Mouse (Mus musculus) heart, embryonic 16.5 days (tissue): Measurements from ENCODE around the gene Pde8b. TPM values are rescaled to one million over a fixed set of nuclear protein-coding genes. Genes with fewer than 3 reads are reported as not detected.

Experiments used
- ATAC-seq: fragments of 200-750 bp; cut with Nextera tagmentation; replicated peaks from 2 replicates; pipeline ENCODE4 v1.8.0; 2017; ENCODE audit warnings: moderate number of reproducible peaks; ENCODE audit not compliant: insufficient read depth, low FRiP score; ENCODE audit errors: extremely low read depth
- H3K27ac ChIP-seq: fragments of 300-500 bp; sonication (generic); 2 replicates; pipeline ENCODE4 v1.5.1; 2014; ENCODE audit warnings: mild to moderate bottlenecking, low read length, control low read depth, moderate library complexity
- H3K27me3 ChIP-seq: fragments of 300-500 bp; sonication (generic); 2 replicates; pipeline ENCODE4 v1.6.1; 2014; ENCODE audit warnings: low read length, mixed read lengths; ENCODE audit not compliant: control insufficient read depth, insufficient read depth
- H3K36me3 ChIP-seq: fragments of 300-500 bp; sonication (generic); 2 replicates; pipeline ENCODE4 v1.6.1; 2014; ENCODE audit not compliant: control insufficient read depth, insufficient read depth
- H3K4me1 ChIP-seq: fragments of 300-500 bp; sonication (generic); 2 replicates; pipeline ENCODE4 v1.6.1; 2014; ENCODE audit warnings: low read length, mixed read lengths; ENCODE audit not compliant: control insufficient read depth, insufficient read depth
- H3K4me2 ChIP-seq: fragments of 300-500 bp; sonication (generic); 2 replicates; pipeline ENCODE4 v1.6.1; 2014; ENCODE audit warnings: low read depth, mild to moderate bottlenecking, control low read depth, low read length
- H3K4me3 ChIP-seq: fragments of 300-500 bp; sonication (generic); 2 replicates; pipeline ENCODE4 v1.5.1; 2014; ENCODE audit warnings: mild to moderate bottlenecking, control low read depth, low read length
- H3K9ac ChIP-seq: fragments of 300-500 bp; sonication (generic); 2 replicates; pipeline ENCODE4 v1.6.1; 2014; ENCODE audit warnings: low read length, control low read depth
- H3K9me3 ChIP-seq: fragments of 300-500 bp; sonication (generic); replicated peaks from 2 replicates; pipeline ENCODE4 v1.6.1; 2016; ENCODE audit warnings: low read length; ENCODE audit not compliant: control insufficient read depth
- WGBS: fragments of 180-500 bp; shearing (Covaris S2); extraction: QIAGEN DNeasy Blood & Tissue Kit; methylation state at CpG from one replicate; pipeline ENCODE4 v1.1.7; 2014; 5-methylcytosine and 5-hydroxymethylcytosine counted together
- polyA plus RNA-seq: library from polyadenylated mRNA; unstranded; fragments of >200 nt; fragmentation: Nextera tagmentation; extraction: Ambion mirVana; gene quantifications from 2 replicates; pipeline ENCODE4 v1.2.1, GENCODE M21; 2015

Gene Pde8b
- polyA plus RNA-seq, 1 experiment from 2014 or later, result 0.56 TPM

- Histone ChIP-seq H3K27me3 (no peaks in the 10 kb centered on the region), H3K4me1 (0 out of 2 replicates have a peak, but pooled peaks cover 3% of the 10 kb centered on the region), H3K9ac (no peak overlapping the region), H3K4me3 (no peak overlapping the region), H3K9me3 (no peaks in the 10 kb centered on the region), H3K36me3 (no peaks in the 10 kb centered on the region), H3K4me2 (no peak overlapping the region), H3K27ac (no peak overlapping the region)
- ATAC-seq, result no peak
- 65% methylated on average over 9 of the region's 9 CpGs for WGBS
These were observed 216.0 kb downstream of the Pde8b start for GRCm38 (mm10) chr13:95034094-95034493.

- no peaks in the 10 kb centered on the region for H3K27me3 ChIP-seq
- peaks cover 8% of the 10 kb centered on the region; the same call in 1 of the 2 replicates for H3K9me3 ChIP-seq
- H3K36me3 ChIP-seq, result peaks cover 7% of the 10 kb centered on the region
- H3K27ac ChIP-seq, result no peak overlapping the region
- no peak overlapping the region for H3K4me2 ChIP-seq
- 0 out of 2 replicates have a peak, but pooled peaks cover 3% of the 10 kb centered on the region for H3K4me1 ChIP-seq
- no peak overlapping the region for H3K9ac ChIP-seq
- WGBS, result 63% methylated on average over 6 of the region's 6 CpGs
- no peak overlapping the region for H3K4me3 ChIP-seq
- ATAC-seq, result peak; percentile 23; the same call in 1 of the 2 replicates
These were observed 217.2 kb downstream of the Pde8b start for GRCm38 (mm10) chr13:95032973-95033372.

- no peak overlapping the region for H3K9ac ChIP-seq
- no peak overlapping the region for H3K27ac ChIP-seq
- 0 out of 2 replicates have a peak, but pooled peaks cover 3% of the 10 kb centered on the region for H3K4me1 ChIP-seq
- no peak overlapping the region for H3K4me3 ChIP-seq
- no peaks in the 10 kb centered on the region for H3K27me3 ChIP-seq
- peaks cover 7% of the 10 kb centered on the region for H3K36me3 ChIP-seq
- 64% methylated on average over 17 of the region's 17 CpGs for WGBS
- H3K4me2 ChIP-seq, result no peak overlapping the region
- 0 out of 2 replicates have a peak, but pooled peaks have one; percentile 23 for ATAC-seq
- H3K9me3 ChIP-seq, result peaks cover 8% of the 10 kb centered on the region; the same call in 1 of the 2 replicates
These were observed 217.9 kb downstream of the Pde8b start for GRCm38 (mm10) chr13:95032127-95032831.

- WGBS, result 92% methylated on average over 6 of the region's 6 CpGs
- Histone ChIP-seq H3K9ac (no peak overlapping the region), H3K4me2 (no peak overlapping the region), H3K27me3 (no peaks in the 10 kb centered on the region), H3K36me3 (peaks cover 7% of the 10 kb centered on the region), H3K27ac (no peak overlapping the region), H3K4me1 (0 out of 2 replicates have a peak, but pooled peaks cover 3% of the 10 kb centered on the region), H3K9me3 (peaks cover 8% of the 10 kb centered on the region; the same call in 1 of the 2 replicates), H3K4me3 (no peak overlapping the region)
- no peak for ATAC-seq
These were observed 219.3 kb downstream of the Pde8b start for GRCm38 (mm10) chr13:95030828-95031227.

- Histone ChIP-seq H3K9me3 (no peaks in the 10 kb centered on the region), H3K4me2 (no peak overlapping the region), H3K36me3 (peaks cover 5% of the 10 kb centered on the region; the same call in 1 of the 2 replicates), H3K9ac (no peak overlapping the region), H3K27ac (no peak overlapping the region), H3K4me1 (no peaks in the 10 kb centered on the region), H3K4me3 (no peak overlapping the region), H3K27me3 (no peaks in the 10 kb centered on the region)
- no peak for ATAC-seq
- WGBS, result 88% methylated on average over 6 of the region's 6 CpGs
These were observed 229.9 kb downstream of the Pde8b start for GRCm38 (mm10) chr13:95020216-95020615.

- 75% methylated on average over 6 of the region's 6 CpGs for WGBS
These were observed 230.8 kb downstream of the Pde8b start for GRCm38 (mm10) chr13:95019345-95019744.

GRCm38 (mm10) chr13:95017916-95018315 lies 232.2 kb downstream of the Pde8b start:
- Histone ChIP-seq H3K9me3 (no peaks in the 10 kb centered on the region), H3K27me3 (no peaks in the 10 kb centered on the region), H3K36me3 (peaks cover 5% of the 10 kb centered on the region; the same call in 1 of the 2 replicates), H3K27ac (no peak overlapping the region), H3K4me2 (no peak overlapping the region), H3K9ac (no peak overlapping the region), H3K4me3 (no peak overlapping the region), H3K4me1 (no peaks in the 10 kb centered on the region)
- 15% methylated on average over 9 of the region's 9 CpGs for WGBS
- ATAC-seq, result no peak; the same call in 1 of the 2 replicates

More at GRCm38 (mm10) chr13:95019345-95019744, 230.8 kb downstream of the Pde8b start:
- ATAC-seq, result no peak
- no peak overlapping the region for H3K27ac ChIP-seq
- H3K36me3 ChIP-seq, result peaks cover 5% of the 10 kb centered on the region; the same call in 1 of the 2 replicates
- no peaks in the 10 kb centered on the region for H3K4me1 ChIP-seq
- no peak overlapping the region for H3K4me3 ChIP-seq
- no peak overlapping the region for H3K9ac ChIP-seq
- H3K4me2 ChIP-seq, result no peak overlapping the region
- no peaks in the 10 kb centered on the region for H3K9me3 ChIP-seq
- no peaks in the 10 kb centered on the region for H3K27me3 ChIP-seq

GRCm38 (mm10) chr13:95017278-95017677 lies 232.9 kb downstream of the Pde8b start:
- Histone ChIP-seq H3K4me2 (no peak overlapping the region), H3K4me1 (no peaks in the 10 kb centered on the region)
- 85% methylated on average over 6 of the region's 6 CpGs for WGBS

GRCm38 (mm10) chr13:95011546-95012257 lies 238.4 kb downstream of the Pde8b start:
- Histone ChIP-seq H3K36me3 (no peaks in the 10 kb centered on the region), H3K9me3 (no peaks in the 10 kb centered on the region), H3K27ac (no peak overlapping the region), H3K9ac (no peak overlapping the region), H3K4me3 (no peak overlapping the region), H3K4me1 (no peaks in the 10 kb centered on the region), H3K27me3 (no peaks in the 10 kb centered on the region), H3K4me2 (no peak overlapping the region)
- ATAC-seq, result no peak
- WGBS, result 79% methylated on average over 7 of the region's 7 CpGs

More at GRCm38 (mm10) chr13:95017278-95017677, 232.9 kb downstream of the Pde8b start:
- no peak for ATAC-seq
- no peak overlapping the region for H3K27ac ChIP-seq
- peaks cover 5% of the 10 kb centered on the region; the same call in 1 of the 2 replicates for H3K36me3 ChIP-seq
- H3K27me3 ChIP-seq, result no peaks in the 10 kb centered on the region
- no peak overlapping the region for H3K4me3 ChIP-seq
- no peak overlapping the region for H3K9ac ChIP-seq
- no peaks in the 10 kb centered on the region for H3K9me3 ChIP-seq
